Mouse (Mus musculus) adrenal gland, postnatal 10 days (tissue): ENCODE data around the gene Hs3st2. TPM values are rescaled to one million over a fixed set of nuclear protein-coding genes. Genes with fewer than 3 reads are reported as not detected.

ENCODE experiments used
- DNase-seq: peaks from one replicate; pipeline ENCODE4 v3.0.0; 2021; ENCODE audit warnings: mixed read lengths
- total RNA-seq, 2 experiments: library from RNA; stranded (reverse); gene quantifications; 2 replicates each; pipeline ENCODE4 v1.2.3; 2021

Gene Hs3st2
- total RNA-seq, 2 experiments from 2014 or later, result 0.61 to 0.81 TPM

- DNase-seq, result no peak
Measured at GRCm38 (mm10) chr7:121458075-121458474, 66.4 kb downstream of the Hs3st2 start.

- DNase-seq, result no peak
Measured at GRCm38 (mm10) chr7:121460626-121461025, 69.0 kb downstream of the Hs3st2 start.

DNA sequence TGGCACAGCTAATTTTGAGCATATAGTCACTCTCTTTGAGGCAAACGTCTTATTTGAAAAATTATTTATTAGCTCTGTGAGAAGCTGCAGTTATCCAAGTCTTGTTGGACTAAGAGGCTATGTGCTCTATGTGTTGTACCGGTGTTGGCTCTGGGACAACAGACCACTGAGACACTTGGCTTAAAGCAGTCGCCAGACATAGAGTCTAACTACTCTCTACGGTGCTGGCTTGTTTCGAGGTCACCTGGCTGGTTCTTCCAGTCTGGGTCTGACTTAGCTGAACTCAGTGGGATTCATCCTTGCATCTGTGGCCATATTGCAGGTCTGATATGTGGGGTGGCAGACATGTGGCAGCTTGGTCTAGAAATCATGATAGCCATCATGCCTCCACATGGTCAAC lies 72.8 kb downstream of the Hs3st2 start:
- DNase-seq, result no peak

DNA sequence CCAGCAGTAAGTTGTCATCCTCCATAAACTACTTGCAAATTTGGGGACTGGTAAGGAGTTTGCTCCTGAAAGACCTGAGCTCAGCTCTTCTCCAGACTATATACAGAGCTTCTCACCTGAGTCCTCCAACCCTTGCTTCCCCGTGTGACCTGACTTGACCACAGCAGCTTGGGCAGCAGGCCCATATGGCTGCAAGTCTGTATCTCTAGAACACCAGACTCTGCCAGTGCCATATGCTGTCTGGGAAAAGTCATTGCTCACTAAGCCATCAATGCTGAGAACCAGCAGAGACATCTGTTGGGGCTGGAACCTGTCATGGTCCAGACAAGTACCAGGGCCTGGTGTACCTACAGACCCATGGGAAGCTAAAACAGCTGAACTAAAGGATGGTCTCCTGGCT lies 73.5 kb downstream of the Hs3st2 start:
- no peak for DNase-seq

- DNase-seq, result peak; percentile 43
Measured at GRCm38 (mm10) chr7:121466331-121466730, 74.7 kb downstream of the Hs3st2 start.

- peak; percentile 20 for DNase-seq
Measured at GRCm38 (mm10) chr7:121469435-121469834, 77.8 kb downstream of the Hs3st2 start.

- no peak for DNase-seq
Measured at GRCm38 (mm10) chr7:121478302-121478701, 86.6 kb downstream of the Hs3st2 start.

DNA sequence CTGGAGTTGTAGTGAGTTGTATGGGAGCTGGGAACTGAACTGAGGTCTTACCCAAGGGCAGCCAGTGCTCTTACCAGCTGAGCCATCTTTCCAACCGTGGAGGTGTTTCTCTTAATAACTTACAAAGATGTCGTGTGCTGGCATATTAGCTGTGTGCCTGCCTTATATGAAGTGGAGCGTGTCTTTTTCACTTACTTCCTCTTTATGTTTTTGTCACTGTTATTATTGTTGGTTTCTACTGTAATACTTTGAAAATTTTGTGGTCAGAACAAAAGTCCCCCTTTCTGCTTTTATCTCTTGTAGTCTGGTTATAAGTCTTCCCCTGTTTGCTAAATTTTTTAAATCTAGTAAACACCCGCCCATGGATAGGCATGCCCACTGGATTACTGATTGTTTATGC lies 88.4 kb downstream of the Hs3st2 start:
- no peak for DNase-seq

GRCm38 (mm10) chr7:121484590-121484989 lies 92.9 kb downstream of the Hs3st2 start:
- no peak for DNase-seq

- DNase-seq, result peak; percentile 14
Measured at GRCm38 (mm10) chr7:121485266-121485665, 93.6 kb downstream of the Hs3st2 start.

DNA sequence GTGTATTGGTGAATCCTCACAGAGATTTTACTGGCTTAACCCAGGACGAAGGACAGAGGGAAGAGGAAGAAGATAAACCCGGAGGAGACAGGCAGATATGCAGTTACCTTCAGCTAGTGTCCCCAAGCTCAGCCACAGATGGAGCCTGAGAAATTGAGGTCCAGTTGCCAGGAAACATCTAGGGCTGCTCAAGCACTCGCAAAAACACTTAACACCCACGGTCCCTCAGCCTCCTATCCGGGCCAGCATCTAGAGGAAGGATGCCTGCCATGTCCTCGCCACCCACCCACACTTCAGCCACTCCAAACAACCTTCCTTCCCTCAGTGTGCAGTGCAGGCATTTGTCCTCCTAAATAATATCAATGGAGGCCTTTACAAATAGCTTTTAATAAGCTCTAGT lies 95.6 kb downstream of the Hs3st2 start:
- DNase-seq, result no peak

GRCm38 (mm10) chr7:121489401-121489800 lies 97.7 kb downstream of the Hs3st2 start:
- no peak for DNase-seq

GRCm38 (mm10) chr7:121491455-121492005 lies 99.9 kb downstream of the Hs3st2 start:
- DNase-seq, result no peak

DNA sequence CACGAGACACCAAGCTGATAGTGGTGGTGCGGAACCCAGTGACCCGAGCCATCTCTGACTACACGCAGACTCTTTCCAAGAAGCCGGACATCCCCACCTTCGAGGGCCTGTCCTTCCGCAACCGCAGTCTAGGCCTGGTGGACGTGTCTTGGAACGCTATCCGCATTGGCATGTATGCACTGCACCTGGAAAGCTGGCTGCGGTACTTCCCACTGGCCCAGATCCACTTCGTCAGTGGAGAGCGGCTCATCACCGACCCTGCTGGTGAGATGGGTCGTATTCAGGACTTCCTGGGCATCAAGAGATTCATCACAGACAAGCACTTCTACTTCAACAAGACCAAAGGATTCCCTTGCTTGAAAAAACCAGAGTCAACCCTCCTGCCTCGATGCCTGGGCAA lies 108.9 kb downstream of the Hs3st2 start:
- DNase-seq, result no peak

- DNase-seq, result no peak
Measured at GRCm38 (mm10) chr7:121501666-121502065, 110.0 kb downstream of the Hs3st2 start.

GRCm38 (mm10) chr7:121516727-121517126 lies 125.1 kb downstream of the Hs3st2 start:
- no peak for DNase-seq

GRCm38 (mm10) chr7:121517165-121517591 lies 125.5 kb downstream of the Hs3st2 start:
- DNase-seq, result no peak

- DNase-seq, result no peak
Measured at GRCm38 (mm10) chr7:121522125-121522524, 130.5 kb downstream of the Hs3st2 start.

- DNase-seq, result no peak
Measured at GRCm38 (mm10) chr7:121529023-121529422, 137.4 kb downstream of the Hs3st2 start.

DNA sequence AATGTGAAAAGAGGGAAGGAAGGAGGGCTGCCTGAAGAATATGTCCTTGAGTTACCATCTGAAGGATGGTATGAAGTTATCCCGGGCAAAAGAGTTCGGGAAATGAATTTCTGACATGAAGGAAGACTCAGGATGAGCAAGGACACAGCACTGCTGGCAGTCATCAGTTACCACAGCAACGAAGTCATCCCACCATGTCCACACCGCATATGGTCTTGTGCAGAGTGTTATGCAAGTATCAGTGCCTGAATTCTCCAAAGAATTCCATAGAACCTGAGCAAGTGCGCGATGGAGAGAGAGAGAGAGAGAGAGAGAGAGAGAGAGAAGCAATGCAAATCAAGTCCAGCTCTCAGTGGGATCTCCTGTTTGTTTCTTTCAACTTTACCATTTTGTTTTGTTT lies 142.0 kb downstream of the Hs3st2 start:
- DNase-seq, result no peak

- DNase-seq, result no peak
Measured at GRCm38 (mm10) chr7:121534386-121534785, 142.7 kb downstream of the Hs3st2 start.

DNA sequence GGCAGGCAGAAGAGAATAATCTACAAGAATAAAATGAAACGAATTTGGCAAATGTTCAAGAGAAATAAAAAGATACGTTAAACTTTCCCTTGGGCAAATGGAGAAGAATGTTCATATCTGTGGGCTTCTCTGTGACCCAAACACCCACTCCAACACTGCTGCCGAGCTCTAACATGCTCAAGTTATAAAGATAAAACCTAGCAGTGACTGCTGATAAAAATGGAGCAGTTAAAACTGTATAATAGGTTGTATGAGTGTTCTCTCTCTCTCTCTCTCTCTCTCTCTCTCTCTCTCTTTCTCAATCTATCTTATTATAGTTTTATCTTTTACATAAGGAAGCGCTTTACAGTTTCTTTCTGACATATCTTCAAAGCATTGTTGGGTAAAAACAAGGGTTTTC lies 144.3 kb downstream of the Hs3st2 start:
- DNase-seq, result no peak

DNA sequence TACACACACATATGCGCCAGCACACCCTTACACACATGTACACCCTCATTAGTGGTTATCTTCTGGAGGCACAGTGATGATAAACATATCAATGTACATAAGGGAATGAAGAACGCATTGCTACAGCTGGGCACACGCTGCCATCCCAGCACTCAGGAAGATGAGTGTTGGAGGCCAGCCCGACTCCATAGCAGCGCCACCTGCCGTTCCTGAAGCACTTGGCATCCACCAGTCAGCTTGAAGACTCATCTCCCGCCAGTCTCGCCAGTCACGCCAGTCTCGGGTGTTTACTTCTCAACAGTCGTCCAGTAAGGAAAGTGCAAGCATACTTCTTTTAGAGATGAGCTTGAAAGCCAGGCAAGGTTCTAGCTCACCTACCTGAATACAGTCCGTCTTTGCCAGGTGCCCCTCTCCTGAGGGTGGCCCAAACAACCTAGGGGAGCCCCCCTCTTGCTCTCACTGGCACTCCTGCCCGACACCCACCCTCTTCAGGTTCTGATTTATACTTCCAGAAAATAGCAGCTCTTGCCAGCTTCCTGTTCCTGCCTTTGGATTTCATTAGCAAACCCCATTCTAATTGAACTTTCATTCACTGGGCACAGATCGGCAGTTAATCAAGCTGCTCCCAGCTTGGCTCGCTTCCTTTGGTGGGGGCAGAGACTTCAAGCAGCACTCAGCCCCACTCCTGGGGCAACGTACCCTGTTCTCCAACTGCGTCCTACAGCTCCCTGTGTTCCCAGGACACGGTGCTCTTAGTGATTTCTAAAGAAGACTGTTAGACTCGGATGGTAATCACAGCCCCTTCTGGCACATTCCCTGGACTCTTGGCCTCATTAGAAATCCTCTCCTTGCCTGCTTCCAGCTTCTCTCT lies 148.0 kb downstream of the Hs3st2 start:
- DNase-seq, result peak; percentile 57

DNA sequence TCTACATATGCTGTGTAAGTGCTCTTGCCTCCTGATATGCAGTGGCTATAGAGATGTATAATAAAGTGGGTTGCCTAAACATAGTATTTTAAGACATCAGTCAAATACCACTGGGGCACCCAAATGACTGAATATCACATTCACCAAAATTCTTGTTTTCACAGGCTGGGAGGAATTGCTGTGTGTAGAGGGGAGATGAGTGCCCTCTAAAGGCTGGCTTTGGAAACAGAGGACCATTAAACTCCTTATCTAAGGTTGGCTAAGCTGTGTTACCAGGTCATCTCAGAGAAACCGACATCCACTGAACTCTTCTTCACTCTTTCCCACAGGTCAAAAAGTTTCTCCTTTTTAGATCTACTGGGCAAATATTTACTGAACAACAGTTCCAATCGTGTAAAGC lies 150.8 kb downstream of the Hs3st2 start:
- DNase-seq, result no peak
